Mouse (Mus musculus) CH12.LX (cell line): Measurements from ENCODE around the gene Wnt1. TPM values are rescaled to one million over a fixed set of nuclear protein-coding genes. Genes with fewer than 3 reads are reported as not detected.

Experiments used
- DNase-seq: peaks from one replicate; pipeline ENCODE4 v3.0.0-alpha.2; 2013; ENCODE audit errors: extremely low read depth
- H3K27ac ChIP-seq: 2 replicates; pipeline ENCODE4 v1.5.1; 2012; ENCODE audit warnings: low read depth, mild to moderate bottlenecking, control low read depth, moderate library complexity; ENCODE audit not compliant: insufficient read depth
- H3K27me3 ChIP-seq: replicated peaks from 2 replicates; pipeline ENCODE3; 2012; ENCODE audit warnings: inconsistent platforms
- H3K36me3 ChIP-seq, 2 experiments: replicated peaks in 1 of 2; 2 replicates each; pipeline versions ENCODE3 to v1.6.1; 2012; ENCODE audit warnings: inconsistent platforms in 1 of 2, low read length in 1 of 2, mild to moderate bottlenecking in 1 of 2, mixed read lengths in 1 of 2, moderate library complexity in 1 of 2; ENCODE audit not compliant: control insufficient read depth in 1 of 2, insufficient read depth in 1 of 2
- H3K4me1 ChIP-seq, 2 experiments: 2 replicates each; pipeline ENCODE4 v1.6.1; 2012; ENCODE audit warnings: inconsistent platforms in 1 of 2, moderate library complexity in 1 of 2; ENCODE audit not compliant: insufficient read depth in 2 of 2, control insufficient read depth in 1 of 2
- H3K4me2 ChIP-seq: 2 replicates; pipeline ENCODE4 v1.6.1; 2012; ENCODE audit warnings: low read depth, mild to moderate bottlenecking, control low read depth; ENCODE audit not compliant: poor library complexity, insufficient read depth, severe bottlenecking
- H3K4me3 ChIP-seq, 3 experiments: fragments of 150-350 bp in 1 of 3; sonication (generic) in 1 of 3; replicated peaks in 1 of 3; 2 replicates each; pipeline versions ENCODE3 to v1.5.1; 2011 to 2012; ENCODE audit warnings: low read depth in 2 of 3, low read length in 2 of 3, mild to moderate bottlenecking in 2 of 3, moderate library complexity in 2 of 3, control low read depth in 1 of 3, improper control_type of control experiment in 1 of 3, inconsistent platforms in 1 of 3, mixed read lengths in 1 of 3; ENCODE audit not compliant: poor library complexity in 1 of 3
- H3K79me2 ChIP-seq: replicated peaks from 2 replicates; pipeline ENCODE4 v1.6.1; 2012; ENCODE audit warnings: mild to moderate bottlenecking, moderate library complexity; ENCODE audit not compliant: control insufficient read depth, poor library complexity, insufficient read depth, severe bottlenecking; ENCODE audit errors: extremely low read depth
- H3K9ac ChIP-seq: 2 replicates; pipeline ENCODE4 v1.6.1; 2012; ENCODE audit warnings: low read depth, mild to moderate bottlenecking, control low read depth, moderate library complexity; ENCODE audit not compliant: insufficient read depth
- H3K9me3 ChIP-seq: replicated peaks from 2 replicates; pipeline ENCODE3; 2012; ENCODE audit warnings: low read length, inconsistent platforms, mixed read lengths
- CTCF ChIP-seq, 2 experiments: IDR thresholded peaks in 1 of 2; conservative IDR thresholded peaks in 1 of 2; 2 replicates each; pipeline ENCODE4 v1.5.1; 2011 to 2012; ENCODE audit warnings: low read depth in 2 of 2, low read length in 2 of 2, improper control_type of control experiment in 1 of 2, inconsistent platforms in 1 of 2, mild to moderate bottlenecking in 1 of 2, moderate library complexity in 1 of 2
- ELF1 ChIP-seq: IDR thresholded peaks from 2 replicates; pipeline ENCODE4 v1.6.1; 2014; ENCODE audit warnings: low read depth, mild to moderate bottlenecking, inconsistent platforms, low read length, improper control_type of control experiment
- HCFC1 ChIP-seq: IDR thresholded peaks from 2 replicates; pipeline ENCODE4 v1.6.1; 2012; ENCODE audit warnings: low read depth, mild to moderate bottlenecking, inconsistent platforms, low read length, improper control_type of control experiment
- JUND ChIP-seq: conservative IDR thresholded peaks from 2 replicates; pipeline ENCODE4 v1.6.1; 2011; ENCODE audit warnings: low read depth, low read length, improper control_type of control experiment
- MAFK ChIP-seq: IDR thresholded peaks from 2 replicates; pipeline ENCODE4 v1.6.1; 2011; ENCODE audit warnings: low read length, improper control_type of control experiment; ENCODE audit not compliant: insufficient replicate concordance
- MAX ChIP-seq: IDR thresholded peaks from 2 replicates; pipeline ENCODE4 v1.6.1; 2011; ENCODE audit warnings: low read length, improper control_type of control experiment
- NRF1 ChIP-seq: IDR thresholded peaks from 2 replicates; pipeline ENCODE4 v1.6.1; 2014; ENCODE audit warnings: low read depth, mild to moderate bottlenecking, inconsistent platforms, low read length, improper control_type of control experiment, moderate library complexity
- PAX5 ChIP-seq: IDR thresholded peaks from 2 replicates; pipeline ENCODE4 v1.6.1; 2012; ENCODE audit warnings: low read length, inconsistent platforms, mixed read lengths
- POLR2A ChIP-seq: IDR thresholded peaks from 2 replicates; pipeline ENCODE4 v1.6.1; 2011; ENCODE audit warnings: low read depth, mild to moderate bottlenecking, improper control_type of control experiment, low read length
- POLR2AphosphoS2 ChIP-seq: IDR thresholded peaks from 2 replicates; pipeline ENCODE4 v1.6.1; 2011; ENCODE audit warnings: low read depth, low read length, improper control_type of control experiment
- RAD21 ChIP-seq: IDR thresholded peaks from 2 replicates; pipeline ENCODE4 v1.6.1; 2011; ENCODE audit warnings: low read depth, mild to moderate bottlenecking, low read length, improper control_type of control experiment, moderate library complexity
- SMC3 ChIP-seq: IDR thresholded peaks from 2 replicates; pipeline ENCODE4 v1.6.1; 2011; ENCODE audit warnings: low read depth, low read length, improper control_type of control experiment
- TCF12 ChIP-seq: IDR thresholded peaks from 2 replicates; pipeline ENCODE4 v1.6.1; 2014; ENCODE audit warnings: low read depth, mild to moderate bottlenecking, inconsistent platforms, low read length, improper control_type of control experiment
- USF2 ChIP-seq: conservative IDR thresholded peaks from 2 replicates; pipeline ENCODE4 v1.6.1; 2011; ENCODE audit warnings: low read depth, low read length, improper control_type of control experiment
- ZC3H11A ChIP-seq: IDR thresholded peaks from 2 replicates; pipeline ENCODE4 v1.6.1; 2012; ENCODE audit warnings: low read depth, mild to moderate bottlenecking, inconsistent platforms, low read length, improper control_type of control experiment
- ZKSCAN1 ChIP-seq: IDR thresholded peaks from 2 replicates; pipeline ENCODE4 v1.6.1; 2012; ENCODE audit warnings: low read depth, inconsistent platforms, low read length, improper control_type of control experiment, borderline replicate concordance
- dilution Hi-C: fragments of 300-500 bp; cut with MboI; formaldehyde crosslinking; loops from 2 replicates; pipeline ENCODE4 v1.14.3; 2020; ENCODE audit warnings: low sequenced_read_pairs; ENCODE audit not compliant: extremely low pct_unique_long_range_greater_than_20kb, extremely low pct_ligation_motif_present
- in situ Hi-C: fragments of 300-500 bp; cut with MboI; formaldehyde crosslinking; loops from 3 replicates; pipeline ENCODE4 v1.14.3; 2019; ENCODE audit warnings: low sequenced_read_pairs, low pct_ligation_motif_present, low pct_unique_long_range_greater_than_20kb, mixed read lengths
- polyA plus RNA-seq: library from polyadenylated mRNA; unstranded; fragments of >175 nt; gene quantifications from 2 replicates; pipeline ENCODE4 v1.2.1, GENCODE M21; 2012; ENCODE audit warnings: low read depth; ENCODE audit not compliant: insufficient read length
- total RNA-seq, 2 experiments: library from RNA; depleted of rRNA; stranded (reverse); fragments of 300-350 nt in 1 of 2; fragments of >200 nt in 1 of 2; gene quantifications; 2 replicates each; pipeline ENCODE4 v1.2.3; 2012 to 2014

The Wnt1 gene
- total and polyA plus RNA-seq, 3 experiments, result not detected

DNA sequence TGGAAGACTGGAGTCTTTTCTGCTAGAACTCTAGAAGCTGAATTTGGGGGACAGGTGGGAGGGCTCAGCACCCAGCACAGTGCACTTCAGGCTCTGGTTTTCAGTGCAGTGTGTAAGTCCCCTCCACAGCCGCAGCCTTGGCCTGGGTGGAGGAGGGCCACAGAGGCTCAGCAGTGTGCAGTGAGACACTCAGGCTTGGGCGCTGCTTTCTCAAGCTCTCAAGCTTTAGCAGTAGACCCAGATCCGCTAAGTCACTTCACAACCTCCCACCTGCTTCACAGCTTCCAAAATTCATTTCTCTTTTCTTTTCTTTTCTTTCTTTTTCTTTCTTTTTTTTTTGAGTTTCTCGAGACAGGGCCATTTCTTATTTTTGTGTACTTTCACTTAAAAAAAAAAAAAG is 31.3 kb downstream of the Wnt1 start:
- Histone ChIP-seq H3K27me3 (no peaks in the 10 kb centered on the region), H3K4me2 (no peak overlapping the region), H3K79me2 (no peaks in the 10 kb centered on the region), H3K36me3 (peaks cover 15 to 82% of the 10 kb centered on the region in 2 experiments), H3K9me3 (no peaks in the 10 kb centered on the region), H3K27ac (no peak overlapping the region), H3K9ac (no peak overlapping the region), H3K4me3 (no peak overlapping the region), H3K4me1 (peaks cover 0 to 16% of the 10 kb centered on the region in 2 experiments; a peak in 2 of 4 replicates)
- no peak for DNase-seq
- in situ Hi-C loops, result no loop called here
- dilution Hi-C loops, result no loop called here
- TF ChIP-seq MAFK, result no peak
- no peak for TF ChIP-seq TCF12
- no peak for TF ChIP-seq JUND
- TF ChIP-seq USF2, result no peak
- TF ChIP-seq HCFC1, result no peak

DNA sequence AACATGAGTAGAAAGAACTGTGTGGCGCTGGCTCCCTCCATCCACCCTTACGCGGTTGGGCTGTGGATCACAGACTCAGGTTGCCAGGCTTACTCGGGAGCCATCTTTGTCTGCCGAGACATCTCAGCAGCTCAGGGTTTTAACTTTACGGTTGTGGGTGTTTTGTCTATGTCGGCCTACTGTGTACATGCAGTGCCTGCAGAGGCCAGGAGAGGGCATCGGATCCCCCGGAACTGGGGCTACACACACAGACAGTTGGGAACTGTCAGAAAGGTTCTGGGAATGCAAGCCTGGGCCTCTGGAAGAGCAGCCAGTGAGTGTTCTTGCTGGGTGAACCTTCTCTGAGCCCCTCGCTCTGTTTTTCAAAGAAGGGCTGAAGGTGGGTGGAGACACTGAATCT is 31.7 kb downstream of the Wnt1 start:
- Histone ChIP-seq H3K36me3 (peaks cover 15 to 82% of the 10 kb centered on the region in 2 experiments), H3K9me3 (no peaks in the 10 kb centered on the region), H3K79me2 (no peaks in the 10 kb centered on the region), H3K27me3 (no peaks in the 10 kb centered on the region), H3K9ac (no peak overlapping the region), H3K4me1 (peaks cover 0 to 16% of the 10 kb centered on the region in 2 experiments; a peak in 2 of 4 replicates), H3K4me3 (no peak overlapping the region), H3K27ac (no peak overlapping the region), H3K4me2 (no peak overlapping the region)
- peak; percentile 38 for DNase-seq
- no peak for TF ChIP-seq MAX
- TF ChIP-seq HCFC1, result no peak
- TF ChIP-seq SMC3, result peak; percentile 29; the same call in 1 of the 2 replicates
- TF ChIP-seq NRF1, result no peak
- peak; percentile 85 for TF ChIP-seq ZKSCAN1
- peak; percentile 41 to 67; a peak in 3 of 4 replicates for TF ChIP-seq CTCF (conservative IDR thresholded peaks at IDR 0.05 in 1 of 2, IDR thresholded peaks at IDR 0.05 in 1 of 2; ENCODE audit: low read depth in 2 of 2, low read length in 2 of 2)
- TF ChIP-seq RAD21, result peak; percentile 34
- no peak for TF ChIP-seq JUND
- dilution Hi-C loops, result no loop called here
- in situ Hi-C loops, result no loop called here

DNA sequence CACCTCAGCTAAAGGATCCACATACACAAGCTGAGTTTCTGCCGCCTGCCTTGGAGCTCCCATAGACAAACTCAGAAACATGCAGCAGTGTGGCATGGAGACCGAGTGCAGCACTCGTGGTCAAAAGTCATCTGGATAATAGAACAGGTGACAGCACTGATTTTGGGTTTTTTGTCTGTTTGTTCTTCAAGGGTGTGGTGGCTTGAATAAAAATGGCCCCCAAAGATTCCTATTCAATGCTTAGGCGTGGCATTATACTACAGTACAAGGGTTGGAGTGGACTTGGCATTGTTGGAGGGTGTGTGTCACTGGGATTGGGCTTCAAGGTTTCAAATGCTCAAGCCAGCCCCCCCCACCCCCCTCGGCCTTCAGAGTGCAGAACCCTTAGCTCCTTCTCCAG is 32.5 kb downstream of the Wnt1 start:
- Histone ChIP-seq H3K9me3 (no peaks in the 10 kb centered on the region), H3K27me3 (no peaks in the 10 kb centered on the region), H3K4me1 (peaks cover 0 to 16% of the 10 kb centered on the region in 2 experiments; a peak in 2 of 4 replicates), H3K4me2 (no peak overlapping the region), H3K9ac (no peak overlapping the region), H3K36me3 (peaks cover 15 to 82% of the 10 kb centered on the region in 2 experiments), H3K4me3 (no peak overlapping the region), H3K79me2 (no peaks in the 10 kb centered on the region), H3K27ac (no peak overlapping the region)
- in situ Hi-C loops (no loop called here), dilution Hi-C loops (no loop called here)
- DNase-seq, result no peak
- TF ChIP-seq ELF1 (no peak), ZC3H11A (no peak), POLR2A (no peak), POLR2AphosphoS2 (no peak), RAD21 (no peak), PAX5 (no peak), HCFC1 (no peak), ZKSCAN1 (no peak)
